ENCODE assay signal across 20 mouse cellular contexts in genomic region chr12:54305135-54305630, GRCm38 (mm10).
"Had no signal": no experiment of that assay in that cellular context is flagged by ENCODE, and none has a peak within 500 bp of the region (broad histone marks: within the 10 kb centered on the region; RNA-seq: fewer than 3 reads in every experiment).

No protein-coding gene starts in this region.

- H3K36me3 ChIP-seq: kidney, embryonic 15.5 days; limb, embryonic 10.5 days; limb, embryonic 13.5 days; liver, embryonic 13.5 days; midbrain, embryonic 13.5 days; neural tube, embryonic 12.5 days; stomach, embryonic 15.5 days had no signal

- H3K27ac ChIP-seq: kidney, embryonic 15.5 days; limb, embryonic 10.5 days; limb, embryonic 13.5 days; liver, embryonic 13.5 days; macrophage; midbrain, embryonic 13.5 days; neural tube, embryonic 12.5 days; stomach, embryonic 15.5 days had no signal

- H3K4me1 ChIP-seq: kidney, embryonic 15.5 days; limb, embryonic 10.5 days; limb, embryonic 13.5 days; liver, embryonic 13.5 days; midbrain, embryonic 13.5 days; neural tube, embryonic 12.5 days; stomach, embryonic 15.5 days had no signal

- H3K9ac ChIP-seq: kidney, embryonic 15.5 days; limb, embryonic 13.5 days; liver, embryonic 13.5 days; lung, embryonic 14.5 days; midbrain, embryonic 13.5 days; neural tube, embryonic 12.5 days; stomach, embryonic 15.5 days had no signal

- H3K4me2 ChIP-seq: kidney, embryonic 15.5 days; limb, embryonic 13.5 days; liver, embryonic 13.5 days; lung, embryonic 14.5 days; midbrain, embryonic 13.5 days; neural tube, embryonic 12.5 days; stomach, embryonic 15.5 days had no signal

- H3K27me3 ChIP-seq: kidney, embryonic 15.5 days; limb, embryonic 13.5 days; liver, embryonic 13.5 days; midbrain, embryonic 13.5 days; neural tube, embryonic 12.5 days; stomach, embryonic 15.5 days had no signal

- H3K4me3 ChIP-seq: kidney, embryonic 15.5 days; limb, embryonic 10.5 days; limb, embryonic 13.5 days; liver, embryonic 13.5 days; midbrain, embryonic 13.5 days; neural tube, embryonic 12.5 days; stomach, embryonic 15.5 days had no signal

- DNase-seq: kidney, adult 8-10 months; kidney, postnatal 10 days; kidney, postnatal 36 days; layer of hippocampus, postnatal 36 days; liver; liver, embryonic 13.5 days; lung, embryonic 14.5 days; retina, postnatal 1 day; right cerebral cortex, postnatal 25 days; spleen, adult 18-20 months; thymus, adult 18-20 months; thymus, postnatal 36 days had no signal

- ATAC-seq: lung, postnatal 0 days; midbrain, embryonic 13.5 days had no signal

- H3K9me3 ChIP-seq: kidney, embryonic 15.5 days; limb, embryonic 10.5 days; limb, embryonic 13.5 days; liver, embryonic 13.5 days; midbrain, embryonic 13.5 days; neural tube, embryonic 12.5 days; stomach, embryonic 15.5 days had no signal
